Mouse (Mus musculus) CH12.LX (cell line): ENCODE results near the gene B2m. TPM values are rescaled to one million over a fixed set of nuclear protein-coding genes. Genes with fewer than 3 reads are reported as not detected.

Experiments
- DNase-seq: peaks from one replicate; pipeline ENCODE4 v3.0.0-alpha.2; 2013; ENCODE audit errors: extremely low read depth
- H3K27ac ChIP-seq: 2 replicates; pipeline ENCODE4 v1.5.1; 2012; ENCODE audit warnings: low read depth, mild to moderate bottlenecking, control low read depth, moderate library complexity; ENCODE audit not compliant: insufficient read depth
- H3K27me3 ChIP-seq: replicated peaks from 2 replicates; pipeline ENCODE3; 2012; ENCODE audit warnings: inconsistent platforms
- H3K36me3 ChIP-seq, 2 experiments: replicated peaks in 1 of 2; 2 replicates each; pipeline versions ENCODE3 to v1.6.1; 2012; ENCODE audit warnings: inconsistent platforms in 1 of 2, low read length in 1 of 2, mild to moderate bottlenecking in 1 of 2, mixed read lengths in 1 of 2, moderate library complexity in 1 of 2; ENCODE audit not compliant: control insufficient read depth in 1 of 2, insufficient read depth in 1 of 2
- H3K4me1 ChIP-seq, 2 experiments: 2 replicates each; pipeline ENCODE4 v1.6.1; 2012; ENCODE audit warnings: inconsistent platforms in 1 of 2, moderate library complexity in 1 of 2; ENCODE audit not compliant: insufficient read depth in 2 of 2, control insufficient read depth in 1 of 2
- H3K4me2 ChIP-seq: 2 replicates; pipeline ENCODE4 v1.6.1; 2012; ENCODE audit warnings: low read depth, mild to moderate bottlenecking, control low read depth; ENCODE audit not compliant: poor library complexity, insufficient read depth, severe bottlenecking
- H3K4me3 ChIP-seq, 3 experiments: fragments of 150-350 bp in 1 of 3; sonication (generic) in 1 of 3; replicated peaks in 1 of 3; 2 replicates each; pipeline versions ENCODE3 to v1.5.1; 2011 to 2012; ENCODE audit warnings: low read depth in 2 of 3, low read length in 2 of 3, mild to moderate bottlenecking in 2 of 3, moderate library complexity in 2 of 3, control low read depth in 1 of 3, improper control_type of control experiment in 1 of 3, inconsistent platforms in 1 of 3, mixed read lengths in 1 of 3; ENCODE audit not compliant: poor library complexity in 1 of 3
- H3K79me2 ChIP-seq: replicated peaks from 2 replicates; pipeline ENCODE4 v1.6.1; 2012; ENCODE audit warnings: mild to moderate bottlenecking, moderate library complexity; ENCODE audit not compliant: control insufficient read depth, poor library complexity, insufficient read depth, severe bottlenecking; ENCODE audit errors: extremely low read depth
- H3K9ac ChIP-seq: 2 replicates; pipeline ENCODE4 v1.6.1; 2012; ENCODE audit warnings: low read depth, mild to moderate bottlenecking, control low read depth, moderate library complexity; ENCODE audit not compliant: insufficient read depth
- H3K9me3 ChIP-seq: replicated peaks from 2 replicates; pipeline ENCODE3; 2012; ENCODE audit warnings: low read length, inconsistent platforms, mixed read lengths
- BHLHE40 ChIP-seq: IDR thresholded peaks from 2 replicates; pipeline ENCODE4 v1.6.1; 2011; ENCODE audit warnings: mild to moderate bottlenecking, low read depth, low read length, improper control_type of control experiment
- CHD1 ChIP-seq: IDR thresholded peaks from 2 replicates; pipeline ENCODE4 v1.6.1; 2012; ENCODE audit warnings: low read depth, low read length, improper control_type of control experiment, inconsistent platforms
- CHD2 ChIP-seq: IDR thresholded peaks from 2 replicates; pipeline ENCODE4 v1.6.1; 2011; ENCODE audit warnings: low read length, improper control_type of control experiment
- CTCF ChIP-seq, 2 experiments: IDR thresholded peaks in 1 of 2; conservative IDR thresholded peaks in 1 of 2; 2 replicates each; pipeline ENCODE4 v1.5.1; 2011 to 2012; ENCODE audit warnings: low read depth in 2 of 2, low read length in 2 of 2, improper control_type of control experiment in 1 of 2, inconsistent platforms in 1 of 2, mild to moderate bottlenecking in 1 of 2, moderate library complexity in 1 of 2
- E2F4 ChIP-seq: IDR thresholded peaks from 2 replicates; pipeline ENCODE4 v1.6.1; 2011; ENCODE audit warnings: low read depth, low read length, improper control_type of control experiment; ENCODE audit not compliant: insufficient replicate concordance
- ELF1 ChIP-seq: IDR thresholded peaks from 2 replicates; pipeline ENCODE4 v1.6.1; 2014; ENCODE audit warnings: low read depth, mild to moderate bottlenecking, inconsistent platforms, low read length, improper control_type of control experiment
- EP300 ChIP-seq: IDR thresholded peaks from 2 replicates; pipeline ENCODE4 v1.6.1; 2011; ENCODE audit warnings: low read length, improper control_type of control experiment
- ETS1 ChIP-seq: conservative IDR thresholded peaks from 2 replicates; pipeline ENCODE4 v1.6.1; 2012; ENCODE audit warnings: low read depth, mild to moderate bottlenecking, inconsistent platforms, low read length, improper control_type of control experiment, moderate library complexity
- GABPA ChIP-seq: IDR thresholded peaks from 2 replicates; pipeline ENCODE4 v1.6.1; 2012; ENCODE audit warnings: low read depth, low read length, improper control_type of control experiment, inconsistent platforms; ENCODE audit not compliant: insufficient replicate concordance
- HCFC1 ChIP-seq: IDR thresholded peaks from 2 replicates; pipeline ENCODE4 v1.6.1; 2012; ENCODE audit warnings: low read depth, mild to moderate bottlenecking, inconsistent platforms, low read length, improper control_type of control experiment
- IRF4 ChIP-seq: IDR thresholded peaks from 2 replicates; pipeline ENCODE4 v1.6.1; 2014; ENCODE audit warnings: low read depth, mild to moderate bottlenecking, inconsistent platforms, low read length, improper control_type of control experiment
- JUN ChIP-seq: IDR thresholded peaks from 2 replicates; pipeline ENCODE4 v1.6.1; 2011; ENCODE audit warnings: low read depth, mild to moderate bottlenecking, low read length, improper control_type of control experiment, moderate library complexity; ENCODE audit not compliant: insufficient read depth
- JUND ChIP-seq: conservative IDR thresholded peaks from 2 replicates; pipeline ENCODE4 v1.6.1; 2011; ENCODE audit warnings: low read depth, low read length, improper control_type of control experiment
- KAT2A ChIP-seq: IDR thresholded peaks from 2 replicates; pipeline ENCODE4 v1.6.1; 2012; ENCODE audit warnings: low read length, improper control_type of control experiment, inconsistent platforms; ENCODE audit not compliant: insufficient replicate concordance
- MAX ChIP-seq: IDR thresholded peaks from 2 replicates; pipeline ENCODE4 v1.6.1; 2011; ENCODE audit warnings: low read length, improper control_type of control experiment
- MAZ ChIP-seq: IDR thresholded peaks from 2 replicates; pipeline ENCODE4 v1.6.1; 2012; ENCODE audit warnings: low read depth, mild to moderate bottlenecking, inconsistent platforms, low read length, improper control_type of control experiment, moderate library complexity
- MEF2A ChIP-seq: IDR thresholded peaks from 2 replicates; pipeline ENCODE4 v1.6.1; 2014; ENCODE audit warnings: low read depth, mild to moderate bottlenecking, inconsistent platforms, low read length, improper control_type of control experiment, borderline replicate concordance
- MXI1 ChIP-seq: IDR thresholded peaks from 2 replicates; pipeline ENCODE4 v1.6.1; 2011; ENCODE audit warnings: mild to moderate bottlenecking, low read depth, low read length, improper control_type of control experiment
- MYC ChIP-seq: IDR thresholded peaks from 2 replicates; pipeline ENCODE4 v1.6.1; 2011; ENCODE audit warnings: low read depth, mild to moderate bottlenecking, improper control_type of control experiment, low read length
- NRF1 ChIP-seq: IDR thresholded peaks from 2 replicates; pipeline ENCODE4 v1.6.1; 2014; ENCODE audit warnings: low read depth, mild to moderate bottlenecking, inconsistent platforms, low read length, improper control_type of control experiment, moderate library complexity
- PAX5 ChIP-seq: IDR thresholded peaks from 2 replicates; pipeline ENCODE4 v1.6.1; 2012; ENCODE audit warnings: low read length, inconsistent platforms, mixed read lengths
- POLR2A ChIP-seq: IDR thresholded peaks from 2 replicates; pipeline ENCODE4 v1.6.1; 2011; ENCODE audit warnings: low read depth, mild to moderate bottlenecking, improper control_type of control experiment, low read length
- POLR2AphosphoS2 ChIP-seq: IDR thresholded peaks from 2 replicates; pipeline ENCODE4 v1.6.1; 2011; ENCODE audit warnings: low read depth, low read length, improper control_type of control experiment
- RAD21 ChIP-seq: IDR thresholded peaks from 2 replicates; pipeline ENCODE4 v1.6.1; 2011; ENCODE audit warnings: low read depth, mild to moderate bottlenecking, low read length, improper control_type of control experiment, moderate library complexity
- RCOR1 ChIP-seq: conservative IDR thresholded peaks from 2 replicates; pipeline ENCODE4 v1.6.1; 2012; ENCODE audit warnings: low read depth, mild to moderate bottlenecking, inconsistent platforms, low read length, improper control_type of control experiment
- SIN3A ChIP-seq: IDR thresholded peaks from 2 replicates; pipeline ENCODE4 v1.6.1; 2012; ENCODE audit warnings: low read length, improper control_type of control experiment, inconsistent platforms
- SMC3 ChIP-seq: IDR thresholded peaks from 2 replicates; pipeline ENCODE4 v1.6.1; 2011; ENCODE audit warnings: low read depth, low read length, improper control_type of control experiment
- TBP ChIP-seq: conservative IDR thresholded peaks from 2 replicates; pipeline ENCODE4 v1.6.1; 2011; ENCODE audit warnings: low read depth, low read length, improper control_type of control experiment
- TCF12 ChIP-seq: IDR thresholded peaks from 2 replicates; pipeline ENCODE4 v1.6.1; 2014; ENCODE audit warnings: low read depth, mild to moderate bottlenecking, inconsistent platforms, low read length, improper control_type of control experiment
- UBTF ChIP-seq: IDR thresholded peaks from 2 replicates; pipeline ENCODE4 v1.6.1; 2012; ENCODE audit warnings: low read depth, mild to moderate bottlenecking, inconsistent platforms, low read length, improper control_type of control experiment, moderate library complexity
- USF1 ChIP-seq: IDR thresholded peaks from 2 replicates; pipeline ENCODE4 v1.6.1; 2014; ENCODE audit warnings: low read depth, mild to moderate bottlenecking, inconsistent platforms, low read length, improper control_type of control experiment
- USF2 ChIP-seq: conservative IDR thresholded peaks from 2 replicates; pipeline ENCODE4 v1.6.1; 2011; ENCODE audit warnings: low read depth, low read length, improper control_type of control experiment
- ZKSCAN1 ChIP-seq: IDR thresholded peaks from 2 replicates; pipeline ENCODE4 v1.6.1; 2012; ENCODE audit warnings: low read depth, inconsistent platforms, low read length, improper control_type of control experiment, borderline replicate concordance
- ZMIZ1 ChIP-seq: IDR thresholded peaks from 2 replicates; pipeline ENCODE4 v1.6.1; 2012; ENCODE audit warnings: low read depth, mild to moderate bottlenecking, inconsistent platforms, low read length, improper control_type of control experiment
- ZNF384 ChIP-seq: IDR thresholded peaks from 2 replicates; pipeline ENCODE4 v1.6.1; 2012; ENCODE audit warnings: low read depth, low read length, improper control_type of control experiment, inconsistent platforms
- dilution Hi-C: fragments of 300-500 bp; cut with MboI; formaldehyde crosslinking; loops from 2 replicates; pipeline ENCODE4 v1.14.3; 2020; ENCODE audit warnings: low sequenced_read_pairs; ENCODE audit not compliant: extremely low pct_unique_long_range_greater_than_20kb, extremely low pct_ligation_motif_present
- in situ Hi-C: fragments of 300-500 bp; cut with MboI; formaldehyde crosslinking; loops from 3 replicates; pipeline ENCODE4 v1.14.3; 2019; ENCODE audit warnings: low sequenced_read_pairs, low pct_ligation_motif_present, low pct_unique_long_range_greater_than_20kb, mixed read lengths
- polyA plus RNA-seq: library from polyadenylated mRNA; unstranded; fragments of >175 nt; gene quantifications from 2 replicates; pipeline ENCODE4 v1.2.1, GENCODE M21; 2012; ENCODE audit warnings: low read depth; ENCODE audit not compliant: insufficient read length
- total RNA-seq, 2 experiments: library from RNA; depleted of rRNA; stranded (reverse); fragments of 300-350 nt in 1 of 2; fragments of >200 nt in 1 of 2; gene quantifications; 2 replicates each; pipeline ENCODE4 v1.2.3; 2012 to 2014

Gene B2m
- total and polyA plus RNA-seq, 3 experiments: 1,509 to 1,954 (median 1,919) TPM

- H3K4me3 ChIP-seq: peak overlapping the region; percentile 91 to 93 (median 92)
Measured at GRCm38 (mm10) chr2:122148242-122148917, 894 bp downstream of the B2m start.

DNA sequence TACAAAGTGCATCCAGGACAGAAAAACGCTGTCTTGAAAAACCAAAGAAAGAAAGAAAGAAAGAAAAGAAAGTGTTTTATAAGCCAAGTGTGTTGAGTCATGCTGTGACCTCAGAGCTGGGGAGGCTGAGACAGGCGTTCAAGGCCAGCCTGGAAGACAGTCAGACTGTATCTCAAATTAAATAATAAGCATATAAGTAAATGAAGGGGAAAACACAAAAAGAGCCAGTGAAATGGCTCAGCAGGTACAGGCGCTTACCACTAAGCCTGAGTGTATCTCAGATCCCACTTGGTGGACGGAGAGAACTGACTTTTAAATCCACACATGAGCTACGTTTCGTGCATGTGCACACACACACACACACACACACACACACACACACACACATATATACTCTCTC, 1.8 kb downstream of the B2m start:
- dilution Hi-C loops (no loop called here), in situ Hi-C loops (no loop called here)
- Histone ChIP-seq H3K79me2 (peaks cover 61% of the 10 kb centered on the region), H3K27me3 (no peaks in the 10 kb centered on the region), H3K4me2 (peak overlapping the region; percentile 100), H3K9ac (peak overlapping the region; percentile 100), H3K4me3 (peak overlapping the region; percentile 91 to 93 (median 92)), H3K4me1 (peaks cover 13 to 48% of the 10 kb centered on the region in 2 experiments), H3K27ac (no peak overlapping the region; the same call in 1 of the 2 replicates), H3K36me3 (peaks cover 43 to 59% of the 10 kb centered on the region in 2 experiments), H3K9me3 (no peaks in the 10 kb centered on the region)
- no peak for DNase-seq
- TF ChIP-seq SMC3 (no peak), USF1 (no peak), JUN (no peak), MEF2A (no peak), MAX (no peak), ZKSCAN1 (no peak), MAZ (0 out of 2 replicates have a peak, but pooled peaks have one; percentile 31), RAD21 (no peak), TBP (no peak), CHD1 (0 out of 2 replicates have a peak, but pooled peaks have one; percentile 22), ZMIZ1 (no peak), CTCF (conservative IDR thresholded peaks at IDR 0.05 in 1 of 2, IDR thresholded peaks at IDR 0.05 in 1 of 2; ENCODE audit: low read depth in 2 of 2, low read length in 2 of 2) (no peak), POLR2AphosphoS2 (no peak), USF2 (no peak), UBTF (no peak), ETS1 (no peak), MXI1 (0 out of 2 replicates have a peak, but pooled peaks have one; percentile 52)

More at GRCm38 (mm10) chr2:122148242-122148917, 894 bp downstream of the B2m start:
- Histone ChIP-seq H3K9me3 (no peaks in the 10 kb centered on the region), H3K4me2 (peak overlapping the region; percentile 100; the same call in 1 of the 2 replicates), H3K27me3 (no peaks in the 10 kb centered on the region), H3K27ac (peak overlapping the region; percentile 87), H3K79me2 (peaks cover 56% of the 10 kb centered on the region), H3K36me3 (peaks cover 37 to 50% of the 10 kb centered on the region in 2 experiments), H3K9ac (peak overlapping the region; percentile 100), H3K4me1 (peaks cover 13 to 43% of the 10 kb centered on the region in 2 experiments)
- in situ Hi-C loops: no loop called here
- DNase-seq: peak; percentile 54
- TF ChIP-seq SIN3A (peak; percentile 78; the same call in 1 of the 2 replicates), RAD21 (no peak), MYC (peak; percentile 35; the same call in 1 of the 2 replicates), TBP (peak; percentile 24; the same call in 1 of the 2 replicates), EP300 (peak; percentile 28; the same call in 1 of the 2 replicates), RCOR1 (0 out of 2 replicates have a peak, but pooled peaks have one; percentile 33), KAT2A (0 out of 2 replicates have a peak, but pooled peaks have one; percentile 35), MXI1 (peak; percentile 28), NRF1 (no peak), E2F4 (no peak), MAZ (no peak), CHD2 (0 out of 2 replicates have a peak, but pooled peaks have one; percentile 24), IRF4 (peak; percentile 59; the same call in 1 of the 2 replicates), ZNF384 (no peak), ELF1 (peak; percentile 40), JUN (no peak), BHLHE40 (0 out of 2 replicates have a peak, but pooled peaks have one; percentile 8), GABPA (no peak), POLR2AphosphoS2 (no peak), MAX (no peak), USF2 (no peak), UBTF (no peak), ETS1 (no peak), POLR2A (no peak; the same call in 1 of the 2 replicates), CTCF (conservative IDR thresholded peaks at IDR 0.05 in 1 of 2, IDR thresholded peaks at IDR 0.05 in 1 of 2; ENCODE audit: low read depth in 2 of 2, low read length in 2 of 2) (no peak), JUND (no peak), CHD1 (peak; percentile 84; the same call in 1 of the 2 replicates), TCF12 (peak; percentile 43; the same call in 1 of the 2 replicates), HCFC1 (peak; percentile 22; the same call in 1 of the 2 replicates), ZMIZ1 (no peak), MEF2A (no peak), PAX5 (no peak), SMC3 (no peak), USF1 (no peak)
- dilution Hi-C loops: no loop called here
